Comparison of ENCODE assay signal across 11 mouse cellular contexts in genomic region chr14:74659411-74659841, GRCm38 (mm10). TPM values are rescaled to one million over a fixed set of nuclear protein-coding genes. Genes with fewer than 3 reads are reported as not detected.
DNase-seq lines count a peak whose midpoint lies in the region; ATAC-seq lines count a peak whose summit lies in the region.
"Had no signal": no experiment of that assay in that cellular context is flagged by ENCODE, and none has a peak within 500 bp of the region (broad histone marks: within the 10 kb centered on the region; RNA-seq: fewer than 3 reads in every experiment).

No protein-coding gene starts in this region.

- DNase-seq in heart, postnatal 4 days: no peak
- DNase-seq in layer of hippocampus, postnatal 25 days (ENCODE audit: extremely low spot score in 1 of 2, low spot score in 1 of 2): peak; percentile 8 to 12
- no peak for DNase-seq in lung, postnatal 4 days
- no peak for DNase-seq in adrenal gland, adult 8-10 months
- no peak for DNase-seq in thymus, postnatal 36 days
- DNase-seq: kidney, adult 2 months; thymus, adult 18-20 months had no signal

- WGBS in heart, embryonic 16.5 days: 57% methylated on average over 8 of the region's 8 CpGs

- H3K27me3 ChIP-seq in heart, embryonic 16.5 days (ENCODE audit: control insufficient read depth, insufficient read depth, low read length): no peaks in the 10 kb centered on the region

- no peaks in the 10 kb centered on the region for H3K9me3 ChIP-seq in heart, embryonic 16.5 days (replicated peaks; ENCODE audit: control insufficient read depth, low read length)
- H3K9me3 ChIP-seq: embryonic facial prominence, embryonic 10.5 days had no signal

- no peak overlapping the region for H3K4me2 ChIP-seq in heart, embryonic 16.5 days (ENCODE audit: low read depth, low read length)

- ATAC-seq in heart, embryonic 16.5 days (replicated peaks; ENCODE audit: extremely low read depth, insufficient read depth, low FRiP score): no peak
- ATAC-seq in common myeloid progenitor, adult 5-6 weeks (replicated peaks; ENCODE audit: low read depth, poor library complexity, severe bottlenecking): peak; percentile 84
- peak; percentile 79 for ATAC-seq in megakaryocyte-erythroid progenitor cell, adult 5-6 weeks (replicated peaks; ENCODE audit: low FRiP score, low TSS enrichment, poor library complexity, severe bottlenecking)

- no peak overlapping the region for H3K4me3 ChIP-seq in heart, embryonic 16.5 days (ENCODE audit: low read length)
- H3K4me3 ChIP-seq: embryonic facial prominence, embryonic 10.5 days had no signal

- H3K9ac ChIP-seq in heart, embryonic 16.5 days (ENCODE audit: low read length): no peak overlapping the region

- peak overlapping the region; percentile 56 for H3K27ac ChIP-seq in heart, embryonic 16.5 days (ENCODE audit: low read length)
- H3K27ac ChIP-seq: embryonic facial prominence, embryonic 10.5 days had no signal

- no peaks in the 10 kb centered on the region for H3K36me3 ChIP-seq in heart, embryonic 16.5 days (ENCODE audit: control insufficient read depth, insufficient read depth)
- H3K36me3 ChIP-seq: embryonic facial prominence, embryonic 10.5 days had no signal

- peaks cover 24% of the 10 kb centered on the region for H3K4me1 ChIP-seq in heart, embryonic 16.5 days (ENCODE audit: control insufficient read depth, insufficient read depth, low read length)
- H3K4me1 ChIP-seq: embryonic facial prominence, embryonic 10.5 days had no signal

RNA-seq across cellular contexts. Expression of gene Htr2a, which starts 18.8 kb away (rescaled TPM):
- polyA plus RNA-seq in heart, embryonic 16.5 days (2015; fragmentation: Nextera tagmentation; extraction: Ambion mirVana): 0.79 and 0.88 TPM in 2 replicates
- total RNA-seq in heart, postnatal 4 days (2021): 1 to 10 TPM; 1.0 to 1.4 TPM
- total RNA-seq in common myeloid progenitor, adult 5-6 weeks (2017): 2.6 and 3.9 TPM in 2 replicates
- 1 to 10 TPM; 6.8 to 8.2 TPM for total RNA-seq in layer of hippocampus, postnatal 25 days (2021)
- 5.1 and 7.5 TPM in 2 replicates for total RNA-seq in megakaryocyte-erythroid progenitor cell, adult 5-6 weeks (2014; fragmentation: Nextera tagmentation)
- total RNA-seq in megakaryocyte-erythroid progenitor cell, adult 5-6 weeks (2017): 2.0 and 3.5 TPM in 2 replicates
- under 1 TPM; 0.06 to 0.22 (median 0.11) TPM for total RNA-seq in adrenal gland, adult 8-10 months (2022)

Comparison
In these comparisons a context has a peak if more than half of its experiments do, and no peak if none do; other contexts are left out.
1. DNase-seq: peak in layer of hippocampus, postnatal 25 days (2 of 2); none in heart, postnatal 4 days (single experiment), lung, postnatal 4 days (0 of 2), adrenal gland, adult 8-10 months (single experiment) and thymus, postnatal 36 days (0 of 2).